Mouse (Mus musculus): ENCODE measurements at regions not wholly inside any gene's neighbourhood (a gene's known extent, or its start where the extent isn't known, plus 50 kb on each side); places are given as distances from the start of the nearest gene placed in this dataset.

DNA sequence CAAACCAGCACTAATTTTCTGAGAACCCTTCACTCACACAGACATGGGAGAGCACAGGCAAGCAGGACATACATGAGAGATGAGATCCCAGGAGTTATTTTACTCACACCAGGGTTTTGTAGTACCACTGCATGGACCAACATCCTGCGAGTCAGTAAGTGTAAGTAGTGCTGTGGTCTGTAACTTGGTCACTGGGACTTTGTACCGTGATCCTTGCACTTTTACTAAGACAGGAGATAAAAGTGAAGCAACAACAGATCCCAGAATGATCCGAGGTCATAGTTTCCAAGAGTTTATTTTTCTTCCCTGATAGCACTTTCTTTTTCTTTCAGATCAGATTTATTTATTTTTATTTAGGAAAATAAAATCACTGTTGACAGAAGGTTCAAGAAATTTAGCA, 54.1 kb upstream of the Mtap start:
- no peak overlapping the region for H3K4me2 ChIP-seq
- H3K4me1 ChIP-seq (replicated peaks), result no peaks in the 10 kb centered on the region
- no peak overlapping the region for H3K4me3 ChIP-seq
- 83% methylated on average over 3 of the region's 3 CpGs for WGBS
- H3K36me3 ChIP-seq, result no peaks in the 10 kb centered on the region
- no peaks in the 10 kb centered on the region for H3K27me3 ChIP-seq
- no peak overlapping the region for H3K27ac ChIP-seq (replicated peaks)
- no peaks in the 10 kb centered on the region for H3K9me3 ChIP-seq
- no peak for ATAC-seq (ENCODE audit: low read depth)
- no peak overlapping the region for H3K9ac ChIP-seq

DNA sequence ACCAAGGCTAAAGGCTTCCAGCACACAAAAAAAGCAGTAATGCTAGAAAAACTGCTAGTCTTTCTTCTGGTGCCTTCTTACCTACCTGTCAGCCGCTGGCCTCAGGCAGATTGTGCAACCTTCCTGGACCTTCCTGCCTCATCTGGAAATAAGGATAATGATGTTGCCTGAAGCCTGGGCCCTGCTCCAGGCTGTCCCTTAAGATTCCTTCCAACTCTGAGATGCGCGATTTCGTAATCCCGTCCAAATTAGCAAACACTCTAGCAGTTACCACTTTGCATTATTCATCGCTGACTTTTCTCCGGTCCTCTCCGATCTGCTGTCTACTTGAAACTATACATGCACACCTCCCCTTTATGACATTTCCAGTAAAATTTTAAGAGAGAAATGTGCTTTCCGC, 58.4 kb upstream of the Mtap start:
- WGBS, result 95% methylated on average over 9 of the region's 9 CpGs
- H3K4me3 ChIP-seq, result no peak overlapping the region
- no peak overlapping the region for H3K4me2 ChIP-seq
- no peak overlapping the region for H3K27ac ChIP-seq (replicated peaks)
- ATAC-seq (ENCODE audit: low read depth), result no peak
- H3K9ac ChIP-seq, result no peak overlapping the region
- no peaks in the 10 kb centered on the region for H3K4me1 ChIP-seq (replicated peaks)
- no peaks in the 10 kb centered on the region for H3K36me3 ChIP-seq
- H3K9me3 ChIP-seq, result no peaks in the 10 kb centered on the region
- no peaks in the 10 kb centered on the region for H3K27me3 ChIP-seq

DNA sequence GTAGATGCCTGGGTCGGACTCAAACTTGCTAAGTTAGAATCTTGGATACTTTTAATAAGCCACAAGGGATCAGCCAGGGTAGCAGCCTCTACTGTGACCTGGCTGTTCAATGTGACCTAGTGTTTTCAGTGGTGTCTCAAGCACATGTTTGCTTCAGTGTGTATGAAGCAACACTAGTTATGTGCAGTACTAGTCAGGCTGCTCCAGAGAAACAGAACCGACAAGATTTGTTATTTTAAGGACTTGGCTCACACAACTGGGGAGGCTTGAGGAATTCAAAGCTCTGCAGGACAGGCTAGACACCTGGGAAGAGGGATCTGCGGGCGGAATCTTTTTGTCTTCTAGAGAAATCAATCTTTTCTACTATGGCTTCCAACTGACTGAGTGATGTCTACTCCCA, 62.2 kb upstream of the Mtap start:
- H3K27me3 ChIP-seq, result no peaks in the 10 kb centered on the region
- H3K9ac ChIP-seq, result no peak overlapping the region
- no peak for ATAC-seq (ENCODE audit: low read depth)
- no peak overlapping the region for H3K27ac ChIP-seq (replicated peaks)
- no peaks in the 10 kb centered on the region for H3K4me1 ChIP-seq (replicated peaks)
- H3K4me2 ChIP-seq, result no peak overlapping the region
- no peaks in the 10 kb centered on the region for H3K9me3 ChIP-seq
- no peaks in the 10 kb centered on the region for H3K36me3 ChIP-seq
- 67% methylated on average over 4 of the region's 4 CpGs for WGBS
- no peak overlapping the region for H3K4me3 ChIP-seq

DNA sequence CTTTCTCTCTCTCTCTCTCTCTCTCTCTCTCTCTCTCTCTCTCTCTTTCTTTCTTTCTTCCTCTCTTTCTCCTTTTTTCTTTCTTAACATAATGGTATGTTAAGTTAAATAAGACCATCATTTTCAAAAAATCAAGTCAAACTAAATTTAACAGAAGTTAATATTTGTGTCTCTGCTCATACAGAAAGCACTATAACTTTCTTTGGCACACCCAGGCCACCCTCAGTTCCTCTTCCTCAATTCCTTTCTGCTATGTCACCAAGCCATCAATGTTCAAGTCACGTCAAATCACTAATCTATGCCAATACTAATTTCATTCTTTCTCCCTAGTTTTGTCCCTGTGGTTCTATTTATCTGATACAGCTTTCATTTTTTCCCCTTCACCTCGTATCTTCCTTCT, 66.5 kb upstream of the Mtap start:
- ATAC-seq (ENCODE audit: low read depth), result no peak
- Histone ChIP-seq H3K9ac (no peak overlapping the region), H3K4me3 (no peak overlapping the region), H3K4me2 (no peak overlapping the region), H3K36me3 (no peaks in the 10 kb centered on the region), H3K9me3 (no peaks in the 10 kb centered on the region), H3K27me3 (no peaks in the 10 kb centered on the region), H3K27ac (replicated peaks) (no peak overlapping the region), H3K4me1 (replicated peaks) (no peaks in the 10 kb centered on the region)
- WGBS, result 87% methylated on average over 2 of the region's 2 CpGs

DNA sequence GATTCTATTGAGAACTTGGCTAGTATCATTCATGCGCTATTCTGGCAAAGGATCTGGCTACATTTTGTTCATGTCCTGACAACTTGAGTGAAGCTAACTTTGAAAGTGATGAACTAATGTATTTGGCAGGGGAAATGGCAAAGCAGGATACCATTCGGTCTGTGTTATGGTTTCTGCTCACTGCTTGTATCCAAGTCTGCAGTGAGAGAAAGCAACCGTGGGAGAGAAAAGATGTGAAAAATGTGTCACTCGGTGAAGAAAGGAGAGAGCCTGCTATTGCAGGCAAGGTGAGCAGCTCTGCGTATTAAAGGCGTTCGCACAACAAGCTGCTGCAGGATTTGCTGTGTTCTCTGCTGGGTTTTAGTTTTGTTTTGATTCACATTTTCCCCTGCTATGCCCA, 72.5 kb upstream of the Mtap start:
- no peak for ATAC-seq (ENCODE audit: low read depth)
- WGBS, result 87% methylated on average over 7 of the region's 7 CpGs

DNA sequence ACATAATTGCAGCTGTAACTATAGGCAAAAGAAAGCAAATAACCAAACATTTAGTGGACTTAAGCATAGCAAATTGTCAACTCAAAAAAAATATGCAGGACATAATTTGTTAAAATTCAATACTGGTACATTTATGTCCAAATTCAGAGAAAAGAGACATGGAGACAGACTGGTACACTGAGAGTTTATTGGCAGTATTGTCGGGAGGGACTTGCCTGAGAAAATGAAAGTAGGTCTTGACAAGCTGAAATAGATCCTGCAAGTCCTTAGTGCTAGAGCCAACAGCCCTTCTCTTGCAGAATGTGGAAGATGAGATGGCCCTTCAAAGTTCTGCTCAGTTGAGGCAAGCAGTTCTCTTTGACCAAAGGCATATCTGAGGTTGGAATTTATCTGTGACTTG, 74.5 kb upstream of the Mtap start:
- Histone ChIP-seq H3K27ac (replicated peaks) (no peak overlapping the region), H3K4me1 (replicated peaks) (no peaks in the 10 kb centered on the region), H3K27me3 (no peaks in the 10 kb centered on the region), H3K4me2 (no peak overlapping the region), H3K4me3 (no peak overlapping the region), H3K36me3 (no peaks in the 10 kb centered on the region), H3K9ac (no peak overlapping the region), H3K9me3 (no peaks in the 10 kb centered on the region)
- 88% methylated on average over 1 of the region's 1 CpGs for WGBS
- no peak for ATAC-seq (ENCODE audit: low read depth)

More for the DNA sequence above, 72.5 kb upstream of the Mtap start:
- no peaks in the 10 kb centered on the region for H3K4me1 ChIP-seq (replicated peaks)
- no peak overlapping the region for H3K27ac ChIP-seq (replicated peaks)
- H3K4me2 ChIP-seq, result no peak overlapping the region
- no peaks in the 10 kb centered on the region for H3K27me3 ChIP-seq
- H3K9me3 ChIP-seq, result no peaks in the 10 kb centered on the region
- no peaks in the 10 kb centered on the region for H3K36me3 ChIP-seq
- no peak overlapping the region for H3K9ac ChIP-seq
- H3K4me3 ChIP-seq, result no peak overlapping the region

DNA sequence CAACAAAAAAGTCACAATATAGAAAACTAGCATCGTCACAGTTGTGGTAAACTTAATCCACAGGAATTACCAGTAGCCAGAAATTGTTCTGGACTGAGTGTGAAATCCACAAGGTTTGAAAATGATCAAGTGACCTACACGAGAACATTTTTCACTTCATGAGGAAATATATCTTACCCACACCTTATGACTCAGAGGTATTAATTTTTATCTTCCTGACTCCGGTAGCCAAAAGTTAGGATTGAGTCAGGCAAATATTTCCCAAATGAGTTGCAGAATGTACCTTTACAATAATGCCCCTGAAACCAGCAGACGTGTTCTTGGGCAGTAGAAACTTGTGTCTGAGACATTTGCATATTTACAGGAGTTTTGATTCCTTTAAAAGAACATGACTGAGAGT, 75.3 kb upstream of the Mtap start:
- 91% methylated on average over 4 of the region's 4 CpGs for WGBS
- ATAC-seq (ENCODE audit: low read depth), result no peak
- H3K27ac ChIP-seq (replicated peaks), result no peak overlapping the region
- H3K9me3 ChIP-seq, result no peaks in the 10 kb centered on the region
- H3K36me3 ChIP-seq, result no peaks in the 10 kb centered on the region
- H3K4me2 ChIP-seq, result no peak overlapping the region
- no peak overlapping the region for H3K4me3 ChIP-seq
- H3K9ac ChIP-seq, result no peak overlapping the region
- no peaks in the 10 kb centered on the region for H3K27me3 ChIP-seq
- H3K4me1 ChIP-seq (replicated peaks), result no peaks in the 10 kb centered on the region

DNA sequence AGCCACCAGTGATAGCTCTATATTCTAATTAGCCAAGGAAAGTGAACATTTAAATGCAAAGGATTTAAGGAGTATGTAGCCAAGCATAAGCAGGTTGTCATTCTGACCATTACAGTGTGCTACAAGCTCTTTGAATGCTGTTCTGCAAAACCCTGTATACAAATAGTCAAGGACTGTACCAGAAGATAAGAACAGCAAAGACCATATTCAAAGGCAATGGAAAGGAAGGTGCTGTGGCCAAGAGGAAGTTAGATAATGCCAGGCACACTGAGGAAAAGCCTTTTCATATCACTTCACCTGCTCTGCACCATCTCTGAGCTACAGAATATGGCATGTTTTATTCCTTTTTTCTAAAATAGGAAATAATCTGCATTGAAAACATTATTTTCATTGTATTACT, 79.3 kb upstream of the Mtap start:
- no peak overlapping the region for H3K27ac ChIP-seq (replicated peaks)
- no peak overlapping the region for H3K4me3 ChIP-seq
- no peak for ATAC-seq (ENCODE audit: low read depth)
- H3K4me2 ChIP-seq, result no peak overlapping the region
- H3K9me3 ChIP-seq, result no peaks in the 10 kb centered on the region
- H3K4me1 ChIP-seq (replicated peaks), result no peaks in the 10 kb centered on the region
- H3K36me3 ChIP-seq, result no peaks in the 10 kb centered on the region
- H3K27me3 ChIP-seq, result no peaks in the 10 kb centered on the region
- no peak overlapping the region for H3K9ac ChIP-seq

DNA sequence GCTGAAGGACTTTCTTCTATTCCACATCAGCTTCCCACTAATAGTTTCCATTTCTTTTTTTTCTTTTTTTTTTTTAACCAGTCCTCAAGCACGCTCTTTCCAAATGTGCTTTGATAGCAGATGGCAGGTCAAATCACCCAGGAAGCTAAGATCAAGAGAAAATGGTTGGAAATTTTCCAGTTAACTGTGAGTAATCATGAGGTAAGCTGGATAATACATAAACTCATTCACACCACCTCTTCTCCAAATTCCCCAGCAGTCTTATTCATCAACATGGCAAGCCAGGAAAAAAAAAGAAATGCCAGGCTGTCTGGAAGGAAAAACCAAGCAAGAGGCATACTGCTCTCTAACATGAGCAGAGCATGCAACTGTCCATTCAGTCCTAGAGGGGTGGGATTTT, 79.8 kb upstream of the Mtap start:
- Histone ChIP-seq H3K9me3 (no peaks in the 10 kb centered on the region), H3K9ac (no peak overlapping the region), H3K36me3 (no peaks in the 10 kb centered on the region), H3K4me2 (no peak overlapping the region), H3K27me3 (no peaks in the 10 kb centered on the region), H3K27ac (replicated peaks) (no peak overlapping the region), H3K4me1 (replicated peaks) (no peaks in the 10 kb centered on the region), H3K4me3 (no peak overlapping the region)
- no peak for ATAC-seq (ENCODE audit: low read depth)
- 87% methylated on average over 1 of the region's 1 CpGs for WGBS

DNA sequence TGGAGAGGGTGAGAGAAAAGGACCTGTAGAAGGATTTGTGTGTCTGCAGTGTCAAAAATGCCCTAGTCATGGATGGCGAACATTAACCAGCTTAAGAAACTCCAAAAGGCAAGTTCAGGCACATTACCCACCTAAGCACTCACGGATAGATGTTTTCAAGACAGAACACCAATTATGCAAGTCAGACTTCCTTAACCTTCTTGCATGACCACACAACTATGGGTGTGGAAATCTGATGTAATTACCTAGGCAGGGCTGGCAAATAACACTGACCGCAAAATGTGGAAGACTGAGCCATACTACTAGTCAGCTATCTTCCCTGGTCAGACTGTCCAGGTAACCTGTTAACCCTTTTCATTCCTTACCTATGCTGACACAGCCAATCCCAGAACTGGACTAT, 81.0 kb upstream of the Mtap start:
- Histone ChIP-seq H3K27ac (replicated peaks) (no peak overlapping the region), H3K9me3 (no peaks in the 10 kb centered on the region), H3K4me1 (replicated peaks) (no peaks in the 10 kb centered on the region), H3K9ac (no peak overlapping the region), H3K36me3 (no peaks in the 10 kb centered on the region), H3K4me2 (no peak overlapping the region), H3K27me3 (no peaks in the 10 kb centered on the region), H3K4me3 (no peak overlapping the region)
- 82% methylated on average over 3 of the region's 3 CpGs for WGBS
- ATAC-seq (ENCODE audit: low read depth), result no peak

DNA sequence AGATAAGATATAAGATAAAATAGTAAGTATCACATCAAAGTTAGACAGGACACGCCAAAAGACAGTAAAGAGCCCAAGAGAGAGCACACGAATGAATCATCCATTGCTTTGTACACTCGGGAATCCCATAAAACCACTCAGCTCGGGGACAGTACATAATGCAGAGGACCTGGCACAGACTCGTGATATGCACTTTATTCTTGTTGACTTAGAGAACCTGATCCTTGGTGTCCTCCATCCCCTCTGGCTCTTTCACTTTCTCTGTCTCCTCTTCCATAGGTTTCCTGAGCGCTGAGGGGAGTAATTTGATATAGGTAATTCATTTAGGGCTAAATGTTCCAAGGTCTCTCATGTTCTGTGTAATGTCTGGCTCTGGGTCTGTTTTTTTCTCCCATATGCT, 83.3 kb upstream of the Mtap start:
- Histone ChIP-seq H3K9me3 (no peaks in the 10 kb centered on the region), H3K36me3 (no peaks in the 10 kb centered on the region), H3K4me2 (no peak overlapping the region), H3K9ac (no peak overlapping the region), H3K4me3 (no peak overlapping the region), H3K27me3 (no peaks in the 10 kb centered on the region), H3K4me1 (replicated peaks) (no peaks in the 10 kb centered on the region), H3K27ac (replicated peaks) (no peak overlapping the region)
- WGBS, result 68% methylated on average over 6 of the region's 6 CpGs
- no peak for ATAC-seq (ENCODE audit: low read depth)

DNA sequence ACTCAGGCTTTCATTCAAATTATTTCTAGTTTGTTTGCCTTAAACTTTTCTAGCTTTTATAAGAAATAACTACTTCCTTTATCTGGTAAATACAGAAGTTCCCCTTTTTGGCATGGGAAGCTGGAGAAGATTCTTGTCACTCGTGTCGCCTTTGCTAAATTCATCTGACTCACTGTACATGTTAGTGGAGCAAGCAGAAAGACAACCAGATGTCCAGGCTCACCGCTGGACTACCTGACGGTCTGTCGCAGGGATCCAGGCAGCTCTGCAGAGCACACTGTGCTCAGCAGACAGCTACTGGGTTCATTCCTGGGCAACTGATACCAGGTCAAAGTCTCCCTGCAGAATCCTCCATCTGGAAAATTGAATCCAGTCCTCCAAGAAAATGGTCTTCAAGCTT, 85.0 kb upstream of the Mtap start:
- WGBS, result 80% methylated on average over 5 of the region's 5 CpGs
- Histone ChIP-seq H3K9me3 (no peaks in the 10 kb centered on the region), H3K36me3 (no peaks in the 10 kb centered on the region), H3K4me1 (replicated peaks) (no peaks in the 10 kb centered on the region), H3K27me3 (no peaks in the 10 kb centered on the region), H3K4me3 (no peak overlapping the region), H3K4me2 (no peak overlapping the region), H3K9ac (no peak overlapping the region), H3K27ac (replicated peaks) (no peak overlapping the region)
- no peak for ATAC-seq (ENCODE audit: low read depth)

DNA sequence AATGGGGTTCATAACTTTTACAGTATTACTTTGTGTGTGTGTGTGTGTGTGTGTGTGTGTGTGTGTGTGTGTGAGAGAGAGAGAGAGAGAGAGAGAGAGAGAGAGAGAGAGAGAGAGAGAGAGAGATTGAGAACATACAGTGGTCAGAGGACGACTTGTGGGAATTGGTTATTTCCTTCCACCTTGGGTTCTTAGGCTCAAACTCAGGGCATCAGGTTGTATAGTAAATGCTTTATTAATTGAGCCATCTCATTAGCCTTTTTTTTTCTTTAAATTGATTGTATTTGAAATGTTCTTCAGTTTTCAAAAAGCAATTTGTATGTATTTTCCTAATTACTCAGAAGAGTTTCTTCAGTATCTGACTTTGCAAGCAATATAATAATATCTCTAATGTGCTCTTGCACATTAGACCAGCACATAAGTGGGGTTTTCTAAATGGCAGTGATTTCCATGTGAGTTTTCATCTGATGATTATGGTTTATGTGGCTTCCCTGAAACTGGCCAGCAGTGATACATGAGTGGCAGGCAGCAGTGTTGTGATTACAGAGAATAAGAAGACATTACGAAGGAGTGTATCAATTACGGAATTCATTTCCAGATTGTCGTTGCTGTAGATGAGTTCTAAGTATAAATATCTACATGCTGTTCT, 86.2 kb upstream of the Mtap start:
- Histone ChIP-seq H3K9ac (no peak overlapping the region), H3K4me1 (replicated peaks) (no peaks in the 10 kb centered on the region), H3K4me2 (no peak overlapping the region), H3K36me3 (no peaks in the 10 kb centered on the region), H3K27ac (replicated peaks) (no peak overlapping the region), H3K9me3 (no peaks in the 10 kb centered on the region), H3K27me3 (no peaks in the 10 kb centered on the region), H3K4me3 (no peak overlapping the region)
- ATAC-seq (ENCODE audit: low read depth), result no peak
- WGBS, result 84% methylated on average over 4 of the region's 4 CpGs

Data from neural tube, embryonic 13.5 days (tissue).